Mouse (Mus musculus): ENCODE results near the gene Ccdc8.
"Not testable (repeated sequence)": the region's sequence is repeated elsewhere in the genome, so short reads cannot be mapped to it uniquely, and the experiment has no call there.

Gene Ccdc8

DNA sequence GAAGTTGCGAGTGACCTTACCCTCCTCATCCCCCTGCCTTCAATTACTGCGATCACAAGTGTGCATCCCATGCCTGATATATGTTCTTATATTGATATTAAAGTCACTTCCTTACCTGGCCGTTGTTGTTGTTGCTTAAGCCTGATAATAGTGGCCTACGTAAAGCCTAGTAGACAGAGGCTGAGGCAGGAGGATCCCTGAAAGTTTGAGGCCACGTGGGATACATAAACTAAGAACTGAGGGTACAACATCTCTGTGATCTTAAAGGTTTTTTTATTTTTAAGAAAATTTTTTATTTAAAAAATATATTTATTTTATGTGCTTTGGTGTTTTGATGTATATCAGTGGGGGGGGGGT, at the start of gene Ccdc8:
Gene Ccdc8, plus strand, starts transcription at position 258 of the 357 bp plus-strand sequence.
- DNase-seq, result no peak

DNA sequence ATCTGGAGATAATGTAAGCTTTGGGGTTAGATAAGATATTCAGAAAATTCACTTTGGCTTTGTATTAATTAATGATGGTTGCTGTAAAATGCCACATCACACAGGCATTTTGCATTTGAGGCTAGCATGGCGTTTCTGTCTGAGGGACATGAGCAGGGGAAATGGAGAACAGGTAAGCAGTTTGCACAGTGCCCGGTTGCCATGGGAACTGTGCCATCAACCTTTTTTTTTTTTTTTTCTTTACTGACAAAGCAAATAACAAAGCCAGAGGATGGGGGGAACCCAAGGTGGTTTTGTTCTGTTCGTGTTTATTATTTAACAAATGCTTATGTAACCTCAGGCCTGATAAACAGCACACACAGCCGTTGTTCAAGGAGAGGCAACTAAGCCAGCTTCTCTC, 49.6 kb upstream of the Ccdc8 start:
- no peak for DNase-seq

DNA sequence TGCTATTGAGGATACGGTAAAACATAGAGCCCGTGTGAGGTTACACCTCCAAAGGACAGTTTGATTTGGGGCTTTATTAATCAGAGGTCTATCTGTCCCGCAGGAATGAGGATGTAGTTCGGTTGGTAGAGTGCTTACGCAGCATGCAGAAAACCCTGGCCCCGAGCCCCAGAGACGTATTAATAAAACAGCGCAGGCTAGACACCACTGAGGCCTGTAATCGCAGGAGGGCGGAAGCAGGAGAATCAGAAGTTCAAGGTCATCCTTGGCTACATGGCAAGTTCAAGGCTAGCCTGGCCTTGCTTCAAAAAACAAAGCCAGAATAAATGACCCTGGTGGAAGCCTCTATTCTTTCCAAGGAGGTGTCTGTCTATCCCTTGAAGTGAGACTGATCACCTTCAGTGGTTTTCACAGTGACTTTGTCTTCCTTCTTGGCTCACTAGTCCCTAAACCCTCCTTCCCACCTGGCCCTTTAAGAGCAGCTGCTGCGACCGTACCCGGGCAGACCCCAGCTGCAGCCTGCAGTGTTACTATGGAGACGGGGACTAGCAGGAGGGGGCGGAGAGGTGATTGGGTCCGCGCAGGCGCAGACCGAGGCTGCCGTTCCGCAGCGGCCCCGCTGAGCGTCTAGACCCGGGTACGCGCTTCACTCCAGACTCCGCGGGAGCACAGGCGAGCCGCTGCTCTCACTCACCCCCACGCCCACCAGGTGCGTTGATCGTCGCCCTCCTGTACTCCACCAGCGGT, 48.3 kb upstream of the Ccdc8 start, which contains the start of gene Pnmal2:
Gene Pnmal2, plus strand, starts transcription at position 622 of the 747 bp plus-strand sequence.
- DNase-seq, result peak; percentile 79 to 90

DNA sequence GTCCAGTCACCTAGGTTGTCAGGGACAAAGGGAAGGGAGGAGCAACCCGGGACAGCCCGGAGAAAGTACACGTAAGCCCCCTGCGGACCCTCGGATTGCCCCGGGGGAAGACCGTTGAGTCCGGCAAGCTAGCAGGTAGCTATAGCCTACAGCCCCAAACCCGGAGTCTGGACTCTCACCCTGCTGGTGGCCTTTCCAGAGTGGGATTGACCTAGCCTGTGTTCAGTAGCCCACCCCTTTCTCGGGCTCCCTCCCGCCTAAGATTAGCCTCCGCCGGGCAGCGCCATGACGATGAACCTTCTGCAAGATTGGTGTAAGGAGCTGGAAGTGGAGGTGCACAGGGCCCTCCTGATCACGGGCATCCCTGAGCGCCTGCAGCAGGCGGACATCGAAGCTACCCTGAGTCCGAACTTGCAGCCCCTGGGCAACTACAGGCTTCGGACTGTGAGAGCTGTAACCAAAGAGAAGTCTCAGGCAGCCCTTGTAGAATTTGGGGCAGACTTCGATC, 47.6 kb upstream of the Ccdc8 start:
- no peak for DNase-seq

- DNase-seq, result no peak
Observed at GRCm38 (mm10) chr7:16945419-16945818, 47.1 kb upstream of the Ccdc8 start.

DNA sequence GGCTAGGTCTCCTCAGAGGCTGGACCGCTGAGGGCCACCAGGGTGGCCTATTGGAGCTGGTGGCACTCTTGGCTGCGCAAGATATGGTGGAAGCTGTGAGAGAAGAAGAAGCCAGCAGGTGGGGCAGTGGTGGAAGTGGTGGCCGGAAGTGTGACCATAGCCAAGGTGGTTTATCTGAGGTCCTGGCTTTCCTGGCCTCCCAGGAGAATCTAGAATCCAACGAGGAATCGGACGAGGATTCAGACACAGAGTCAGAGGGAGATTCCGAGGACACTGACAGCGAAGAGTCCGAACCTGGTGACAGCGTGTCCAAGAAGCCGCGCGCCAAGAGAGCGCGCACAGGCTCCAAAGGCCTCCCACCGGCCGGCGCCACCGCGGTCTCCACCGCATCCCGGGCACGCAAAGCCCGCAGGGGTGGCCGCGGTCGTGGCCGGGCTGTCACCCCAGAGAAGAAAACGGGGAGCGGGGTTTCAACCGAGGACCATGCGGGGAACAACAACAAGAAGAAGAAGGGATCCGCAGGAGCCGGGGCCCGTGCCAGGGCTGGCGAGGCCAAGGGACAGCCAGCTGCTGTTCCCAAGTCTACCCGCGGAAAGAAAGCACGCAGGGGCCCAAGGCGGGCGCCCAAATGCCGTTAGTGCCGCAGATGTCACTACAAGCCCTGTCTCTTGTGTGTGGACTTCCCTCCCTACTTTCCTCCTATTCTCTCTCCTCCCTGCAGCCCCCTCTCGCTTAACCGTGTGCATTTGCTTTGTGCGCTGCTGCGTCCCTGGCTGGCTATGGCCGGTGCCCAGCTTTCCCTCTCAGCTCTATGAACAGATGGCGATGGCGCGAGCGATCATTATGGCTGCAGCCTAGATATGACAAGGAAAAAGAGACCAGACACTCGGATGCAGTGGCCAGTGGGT, 45.8 kb upstream of the Ccdc8 start:
- DNase-seq, result peak; percentile 21 to 41

- no peak for DNase-seq
Observed at GRCm38 (mm10) chr7:16947349-16947895, 45.1 kb upstream of the Ccdc8 start.

GRCm38 (mm10) chr7:16947959-16948361, 44.5 kb upstream of the Ccdc8 start:
- DNase-seq, result peak; percentile 57 to 82

DNA sequence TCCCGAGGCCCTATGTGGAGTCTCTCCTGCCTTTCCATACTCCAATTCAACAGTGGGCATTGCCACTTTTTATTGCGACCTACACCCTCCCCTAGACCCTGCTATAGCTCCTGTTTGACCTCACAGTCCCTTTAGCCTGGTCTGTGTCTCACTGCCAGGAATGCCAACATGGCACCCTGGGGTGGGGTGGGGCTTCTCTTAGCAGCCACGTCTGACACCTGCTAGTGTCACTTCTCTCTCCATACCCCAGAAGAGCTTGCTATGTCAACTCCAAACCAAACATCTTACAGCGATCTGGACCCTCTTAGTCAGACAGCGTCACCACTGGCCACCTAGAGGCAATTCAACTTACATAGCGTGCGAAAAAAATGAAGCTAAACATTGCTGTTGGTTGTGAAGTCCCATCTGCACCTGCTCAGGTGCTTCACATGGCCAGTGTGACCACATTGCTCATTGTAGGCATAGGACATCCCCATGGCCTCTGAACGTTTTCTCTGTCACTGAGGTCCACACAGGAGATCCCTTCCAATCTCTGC, 43.5 kb upstream of the Ccdc8 start:
- no peak for DNase-seq

DNA sequence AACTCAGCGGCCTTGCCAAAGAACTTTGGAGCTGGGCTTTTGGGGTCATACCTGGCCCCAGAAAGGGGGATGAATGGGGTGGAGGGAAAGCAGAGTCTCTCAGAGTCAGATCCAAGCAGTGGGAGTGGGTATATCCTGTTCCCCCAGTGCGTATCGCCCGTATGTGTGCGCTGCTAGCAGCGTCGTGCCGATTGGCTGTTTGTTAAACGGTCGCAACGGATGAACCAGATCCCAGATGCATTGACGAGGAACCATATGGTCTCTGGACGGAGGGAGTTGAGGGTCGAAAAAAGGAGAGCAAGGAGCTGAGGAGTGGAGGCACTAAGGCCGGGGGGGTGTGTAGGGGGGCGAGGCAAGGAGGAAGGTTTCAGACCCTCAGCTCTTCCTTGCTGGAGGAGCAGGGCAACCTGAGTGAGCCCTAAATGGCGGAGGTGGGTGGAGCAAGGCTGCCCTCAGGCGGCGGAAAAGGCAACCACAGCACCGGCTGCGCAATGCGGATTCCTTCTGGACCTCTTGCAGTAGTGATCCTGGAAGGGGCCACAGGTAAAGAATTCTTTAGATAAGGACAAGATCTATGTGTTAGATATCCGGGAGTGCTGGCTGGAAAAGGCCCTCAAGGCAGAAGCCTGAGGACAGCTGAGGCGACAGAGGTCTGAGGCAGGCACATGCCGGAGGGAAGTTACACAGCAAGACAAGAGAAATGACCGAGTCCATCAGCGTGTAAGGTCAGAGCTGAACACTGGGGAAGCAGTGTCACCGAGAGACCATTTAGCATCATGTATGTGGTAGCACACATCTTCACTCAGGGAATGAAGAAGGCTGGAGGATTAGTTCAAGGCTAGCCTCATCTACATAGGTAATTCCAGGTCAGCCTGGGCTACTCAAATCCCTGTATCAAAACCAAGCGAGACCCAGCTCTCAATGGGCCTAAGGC, 42.3 kb upstream of the Ccdc8 start:
- DNase-seq, result peak; percentile 74 to 84

DNA sequence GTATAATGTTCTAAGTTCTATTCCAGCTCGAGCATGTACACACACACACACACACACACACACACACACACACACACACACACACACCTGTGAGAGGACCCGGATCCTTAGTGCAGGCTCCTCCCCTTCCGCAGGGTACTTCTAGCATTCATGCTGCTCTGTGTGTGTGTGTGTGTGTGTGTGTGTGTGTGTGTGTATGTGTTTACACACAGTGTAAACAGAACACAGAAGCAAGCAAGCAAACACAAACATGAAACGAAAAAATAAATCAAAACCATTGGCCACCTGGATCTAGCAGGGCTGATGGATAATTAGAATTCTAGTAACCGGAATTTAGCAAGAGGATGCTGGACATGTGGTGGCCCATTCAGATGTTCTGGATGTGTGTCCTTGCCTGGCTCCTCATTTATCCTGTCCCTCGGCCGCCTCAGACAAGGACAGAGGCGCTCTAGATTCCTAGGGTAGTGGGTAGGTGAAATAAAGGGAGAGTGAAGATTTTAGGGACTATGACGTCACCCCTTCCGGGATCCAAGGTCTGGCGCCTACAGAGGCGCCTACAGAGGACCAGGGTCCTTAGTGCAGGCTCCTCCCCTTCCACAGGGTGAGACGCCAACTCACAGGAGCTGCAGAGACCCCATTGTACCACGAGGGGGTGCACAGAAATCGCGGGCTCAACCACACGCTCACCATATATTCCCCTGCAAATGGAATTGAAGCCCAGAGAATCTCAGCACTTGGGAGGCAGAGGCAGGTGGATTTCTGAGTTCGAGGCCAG, 41.5 kb upstream of the Ccdc8 start:
- DNase-seq, result peak; percentile 84 to 88

DNA sequence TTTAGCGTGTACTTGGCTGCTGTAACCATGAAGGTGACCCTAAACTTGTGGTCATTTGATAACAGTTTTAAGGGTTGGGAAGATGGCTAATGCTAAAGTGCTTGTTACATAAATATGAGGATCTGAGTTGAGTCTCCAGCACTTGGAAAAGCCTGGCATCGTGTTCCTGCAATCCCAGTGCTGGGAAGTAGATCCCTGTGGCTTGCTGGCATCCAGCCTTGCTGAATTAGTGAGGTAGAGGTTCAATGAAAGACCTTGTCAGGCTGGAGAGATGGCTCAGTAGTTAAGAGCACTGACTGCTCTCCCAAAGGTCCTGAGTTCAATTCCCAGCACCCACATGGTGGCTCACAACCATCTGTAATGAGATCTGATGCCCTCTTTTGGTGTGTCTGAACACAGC, 38.7 kb upstream of the Ccdc8 start:
- not testable (repeated sequence) for DNase-seq

- DNase-seq, result no peak
Observed at GRCm38 (mm10) chr7:16955712-16956111, 36.8 kb upstream of the Ccdc8 start.

GRCm38 (mm10) chr7:16956410-16957265, 35.9 kb upstream of the Ccdc8 start:
- DNase-seq, result no peak

GRCm38 (mm10) chr7:16959539-16960187, 32.8 kb upstream of the Ccdc8 start, which contains the start of gene Pnmal1:
Pnmal1 (plus strand) TSS chr7:16959679.
- no peak for DNase-seq

DNA sequence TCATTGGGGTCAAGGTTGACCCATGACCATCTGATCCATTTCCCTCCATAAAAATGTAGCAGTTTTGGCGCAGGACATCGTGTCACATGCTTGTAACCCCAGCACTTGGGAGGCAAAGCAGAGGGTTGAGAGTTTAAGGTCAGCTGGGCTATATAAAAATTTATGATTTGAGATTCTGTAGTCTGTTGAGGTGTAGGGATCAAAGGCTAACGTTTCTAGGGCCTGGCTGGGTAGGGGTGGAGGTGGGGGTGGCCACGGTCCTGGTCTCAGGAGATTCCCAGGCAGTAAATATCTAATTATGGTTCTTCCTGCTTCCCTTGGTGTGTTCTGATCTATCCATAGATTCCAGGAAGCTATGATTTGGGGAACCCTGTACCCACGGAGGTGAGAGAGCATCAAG, 30.8 kb upstream of the Ccdc8 start:
- no peak for DNase-seq

- no peak for DNase-seq
Observed at GRCm38 (mm10) chr7:16968414-16968813, 24.1 kb upstream of the Ccdc8 start.

DNA sequence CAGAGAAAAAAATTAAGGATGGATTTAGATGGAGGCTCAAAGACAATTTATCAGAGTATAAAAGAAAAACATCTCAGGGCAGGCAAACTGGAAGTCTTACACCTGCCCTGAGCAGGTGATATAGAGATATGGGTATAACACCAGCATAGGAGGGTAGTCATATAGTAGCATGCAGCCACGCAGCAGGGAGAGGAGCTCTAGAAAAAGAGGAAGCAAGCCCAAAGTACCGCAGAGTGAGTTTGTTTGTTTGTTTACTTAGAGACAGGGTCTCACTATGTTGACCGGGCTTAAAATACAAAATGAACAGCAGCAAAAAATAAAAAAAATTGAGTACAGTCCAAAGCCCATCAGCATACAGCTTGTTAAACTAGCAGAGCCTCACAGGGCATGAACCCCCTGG, 21.3 kb upstream of the Ccdc8 start:
- peak in 1 of 2 experiments; percentile 41 for DNase-seq

GRCm38 (mm10) chr7:16974018-16974417, 18.5 kb upstream of the Ccdc8 start:
- peak; percentile 62 to 85 for DNase-seq

GRCm38 (mm10) chr7:16976298-16976697, 16.2 kb upstream of the Ccdc8 start:
- DNase-seq, result no peak
